Mouse (Mus musculus): ENCODE results near the gene D630003M21Rik. TPM values are rescaled to one million over a fixed set of nuclear protein-coding genes. Genes with fewer than 3 reads are reported as not detected.
A peak's percentile ranks its signal among the peaks of the same experiment; 100 is the strongest.

The D630003M21Rik gene
- total RNA-seq (2015; ENCODE audit: low replicate concordance) (not detected in 2 replicates), total RNA-seq (2017; ENCODE audit: low replicate concordance) (not detected in 2 replicates)

- no peak for ATAC-seq (replicated peaks; ENCODE audit: low FRiP score, poor library complexity, severe bottlenecking)
Observed at GRCm38 (mm10) chr2:158228670-158229502, at the start of gene D630003M21Rik. Gene D630003M21Rik (minus strand): TSS chr2:158229222.

- ATAC-seq (replicated peaks; ENCODE audit: low FRiP score, poor library complexity, severe bottlenecking) = no peak
Observed at GRCm38 (mm10) chr2:158276878-158277277, 47.9 kb upstream of the D630003M21Rik start.

GRCm38 (mm10) chr2:158276451-158276850 lies 47.4 kb upstream of the D630003M21Rik start:
- ATAC-seq (replicated peaks; ENCODE audit: low FRiP score, poor library complexity, severe bottlenecking) = no peak

- no peak for ATAC-seq (replicated peaks; ENCODE audit: low FRiP score, poor library complexity, severe bottlenecking)
Observed at GRCm38 (mm10) chr2:158275811-158276210, 46.8 kb upstream of the D630003M21Rik start.

- no peak for ATAC-seq (replicated peaks; ENCODE audit: low FRiP score, poor library complexity, severe bottlenecking)
Observed at GRCm38 (mm10) chr2:158275349-158275748, 46.3 kb upstream of the D630003M21Rik start.

GRCm38 (mm10) chr2:158273646-158274045 lies 44.6 kb upstream of the D630003M21Rik start:
- no peak for ATAC-seq (replicated peaks; ENCODE audit: low FRiP score, poor library complexity, severe bottlenecking)

- ATAC-seq (replicated peaks; ENCODE audit: low FRiP score, poor library complexity, severe bottlenecking) = no peak
Observed at GRCm38 (mm10) chr2:158270017-158270416, 41.0 kb upstream of the D630003M21Rik start.

GRCm38 (mm10) chr2:158264877-158265276 lies 35.9 kb upstream of the D630003M21Rik start:
- no peak for ATAC-seq (replicated peaks; ENCODE audit: low FRiP score, poor library complexity, severe bottlenecking)

- ATAC-seq (replicated peaks; ENCODE audit: low FRiP score, poor library complexity, severe bottlenecking) = no peak
Observed at GRCm38 (mm10) chr2:158259498-158259897, 30.5 kb upstream of the D630003M21Rik start.

- ATAC-seq (replicated peaks; ENCODE audit: low FRiP score, poor library complexity, severe bottlenecking) = peak; percentile 53
Observed at GRCm38 (mm10) chr2:158258781-158259180, 29.8 kb upstream of the D630003M21Rik start.

- ATAC-seq (replicated peaks; ENCODE audit: low FRiP score, poor library complexity, severe bottlenecking) = no peak
Observed at GRCm38 (mm10) chr2:158258005-158258418, 29.0 kb upstream of the D630003M21Rik start, which contains the start of gene Bpi. Gene Bpi (plus strand): TSS chr2:158258094.

- no peak for ATAC-seq (replicated peaks; ENCODE audit: low FRiP score, poor library complexity, severe bottlenecking)
Observed at GRCm38 (mm10) chr2:158256894-158257293, 27.9 kb upstream of the D630003M21Rik start.

- no peak for ATAC-seq (replicated peaks; ENCODE audit: low FRiP score, poor library complexity, severe bottlenecking)
Observed at GRCm38 (mm10) chr2:158253806-158254205, 24.8 kb upstream of the D630003M21Rik start.

- no peak for ATAC-seq (replicated peaks; ENCODE audit: low FRiP score, poor library complexity, severe bottlenecking)
Observed at GRCm38 (mm10) chr2:158250558-158250957, 21.5 kb upstream of the D630003M21Rik start.

- ATAC-seq (replicated peaks; ENCODE audit: low FRiP score, poor library complexity, severe bottlenecking) = 0 out of 2 replicates have a peak, but pooled peaks have one; percentile 23
Observed at GRCm38 (mm10) chr2:158248318-158248717, 19.3 kb upstream of the D630003M21Rik start.

- no peak for ATAC-seq (replicated peaks; ENCODE audit: low FRiP score, poor library complexity, severe bottlenecking)
Observed at GRCm38 (mm10) chr2:158247852-158248251, 18.8 kb upstream of the D630003M21Rik start.

- ATAC-seq (replicated peaks; ENCODE audit: low FRiP score, poor library complexity, severe bottlenecking) = no peak
Observed at GRCm38 (mm10) chr2:158245072-158245817, 16.2 kb upstream of the D630003M21Rik start.

GRCm38 (mm10) chr2:158243129-158243870 lies 14.3 kb upstream of the D630003M21Rik start:
- no peak for ATAC-seq (replicated peaks; ENCODE audit: low FRiP score, poor library complexity, severe bottlenecking)

GRCm38 (mm10) chr2:158242170-158242896 lies 13.3 kb upstream of the D630003M21Rik start:
- no peak for ATAC-seq (replicated peaks; ENCODE audit: low FRiP score, poor library complexity, severe bottlenecking)
